Mouse (Mus musculus) bone marrow, adult 2 months (tissue): ENCODE measurements at regions not wholly inside any gene's neighbourhood (a gene's known extent, or its start where the extent isn't known, plus 50 kb on each side); places are given as distances from the start of the nearest gene placed in this dataset.

Source experiments
- CTCF ChIP-seq: fragments of 200-500 bp; IDR thresholded peaks from 2 replicates; pipeline ENCODE4 v1.5.1; 2011; ENCODE audit warnings: low read length, control low read depth; ENCODE audit not compliant: control insufficient read depth, insufficient read depth
- POLR2A ChIP-seq: fragments of 200-500 bp; IDR thresholded peaks from 2 replicates; pipeline ENCODE4 v1.6.1; 2011; ENCODE audit warnings: low read depth, mild to moderate bottlenecking, control low read depth, low read length, borderline replicate concordance; ENCODE audit not compliant: control insufficient read depth

- no peak for TF ChIP-seq CTCF
- no peak for TF ChIP-seq POLR2A
These were observed 99.5 kb upstream of the Rad23b start for GRCm38 (mm10) chr4:55250334-55250733.
